Mouse (Mus musculus): ENCODE results near the gene Krtap1-5.

The Krtap1-5 gene

DNA sequence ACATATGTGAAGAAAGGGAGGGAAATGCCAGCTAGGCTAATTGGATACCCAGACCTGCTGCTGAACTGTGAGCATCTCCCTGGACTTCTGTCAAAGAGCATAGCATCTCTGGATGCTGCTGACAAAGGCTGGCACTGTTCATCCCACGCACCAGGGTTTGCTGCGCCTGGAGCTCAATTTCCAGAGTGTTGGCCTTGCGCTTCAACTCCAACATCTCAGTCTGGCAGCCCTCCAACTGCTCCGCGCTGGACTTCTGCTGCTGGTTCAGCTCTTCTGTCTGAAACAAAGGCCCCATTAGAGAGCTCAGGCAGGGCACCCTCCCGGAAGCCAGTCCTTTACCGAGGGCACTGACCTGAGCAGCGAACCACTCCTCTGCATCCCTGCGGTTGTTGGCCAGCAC lies 41.1 kb downstream of the Krtap1-5 start:
- DNase-seq, result no peak
